Mouse (Mus musculus) ES-Bruce4 (cell line): ENCODE data around the gene Pex26. TPM values are rescaled to one million over a fixed set of nuclear protein-coding genes. Genes with fewer than 3 reads are reported as not detected.

Source experiments
- H3K27ac ChIP-seq: 2 replicates; pipeline ENCODE4 v1.5.1; 2012; ENCODE audit warnings: low read length, inconsistent platforms; ENCODE audit not compliant: insufficient read depth
- H3K27me3 ChIP-seq: 2 replicates; pipeline ENCODE4 v1.6.1; 2012; ENCODE audit warnings: mild to moderate bottlenecking, low read length, inconsistent platforms; ENCODE audit not compliant: control insufficient read depth, poor library complexity, insufficient read depth, severe bottlenecking
- H3K36me3 ChIP-seq: 2 replicates; pipeline ENCODE4 v1.6.1; 2012; ENCODE audit warnings: inconsistent platforms, mild to moderate bottlenecking, low read length, moderate library complexity; ENCODE audit not compliant: control insufficient read depth, poor library complexity, insufficient read depth, severe bottlenecking
- H3K4me1 ChIP-seq: one replicate; pipeline ENCODE4 v1.8.1; 2011; ENCODE audit warnings: low read length; ENCODE audit not compliant: control insufficient read depth, insufficient read depth
- H3K4me3 ChIP-seq: 2 replicates; pipeline ENCODE4 v1.5.1; 2011; ENCODE audit warnings: low read depth, mild to moderate bottlenecking, low read length
- H3K9ac ChIP-seq: 2 replicates; pipeline ENCODE4 v1.6.1; 2012; ENCODE audit warnings: low read depth, mild to moderate bottlenecking, inconsistent platforms; ENCODE audit not compliant: poor library complexity, severe bottlenecking
- H3K9me3 ChIP-seq: replicated peaks from 2 replicates; pipeline ENCODE4 v1.6.1; 2012; ENCODE audit warnings: mild to moderate bottlenecking, low read length, inconsistent platforms; ENCODE audit not compliant: control insufficient read depth, poor library complexity, insufficient read depth, severe bottlenecking
- CTCF ChIP-seq: IDR thresholded peaks from one replicate; pipeline ENCODE4 v1.8.1; 2011; ENCODE audit warnings: low read depth, low read length
- EP300 ChIP-seq: IDR thresholded peaks from 2 replicates; pipeline ENCODE4 v1.6.1; 2011; ENCODE audit warnings: low read depth, low read length; ENCODE audit not compliant: insufficient read depth
- POLR2A ChIP-seq: IDR thresholded peaks from one replicate; pipeline ENCODE4 v1.8.1; 2011; ENCODE audit warnings: low read length; ENCODE audit not compliant: insufficient read depth
- polyA plus RNA-seq: library from polyadenylated mRNA; stranded (reverse); fragments of >200 nt; gene quantifications from 2 replicates; pipeline ENCODE4 v1.2.4, GENCODE M21; 2011; ENCODE audit warnings: low read depth; ENCODE audit not compliant: missing spikeins, insufficient read depth, insufficient read length

Pex26 gene
- polyA plus RNA-seq, 1 experiment = 10.7 TPM

GRCm38 (mm10) chr6:121194956-121195731, 11.7 kb downstream of the Pex26 start:
- no peaks in the 10 kb centered on the region for H3K9me3 ChIP-seq
- H3K4me3 ChIP-seq = no peak overlapping the region
- peaks cover 6% of the 10 kb centered on the region for H3K4me1 ChIP-seq
- H3K9ac ChIP-seq = no peak overlapping the region
- H3K36me3 ChIP-seq = no peaks in the 10 kb centered on the region
- no peak for TF ChIP-seq EP300
- no peak for TF ChIP-seq CTCF
- no peak for TF ChIP-seq POLR2A
- no peak overlapping the region for H3K27ac ChIP-seq
- no peaks in the 10 kb centered on the region for H3K27me3 ChIP-seq

GRCm38 (mm10) chr6:121197807-121198365, 14.4 kb downstream of the Pex26 start:
- no peak overlapping the region for H3K9ac ChIP-seq
- no peaks in the 10 kb centered on the region for H3K36me3 ChIP-seq
- no peak overlapping the region for H3K27ac ChIP-seq
- TF ChIP-seq EP300 = no peak
- no peak for TF ChIP-seq POLR2A
- TF ChIP-seq CTCF = no peak
- no peaks in the 10 kb centered on the region for H3K9me3 ChIP-seq
- peaks cover 6% of the 10 kb centered on the region for H3K4me1 ChIP-seq
- H3K27me3 ChIP-seq = no peaks in the 10 kb centered on the region
- H3K4me3 ChIP-seq = no peak overlapping the region

GRCm38 (mm10) chr6:121200458-121200857, 17.0 kb downstream of the Pex26 start:
- no peak overlapping the region for H3K9ac ChIP-seq

GRCm38 (mm10) chr6:121202026-121202425, 18.6 kb downstream of the Pex26 start:
- no peak for TF ChIP-seq CTCF
- no peak for TF ChIP-seq POLR2A
- no peak for TF ChIP-seq EP300
- H3K9ac ChIP-seq = no peak overlapping the region
- H3K27me3 ChIP-seq = no peaks in the 10 kb centered on the region
- H3K4me1 ChIP-seq = no peaks in the 10 kb centered on the region
- no peaks in the 10 kb centered on the region for H3K36me3 ChIP-seq
- no peaks in the 10 kb centered on the region for H3K9me3 ChIP-seq
- no peak overlapping the region for H3K27ac ChIP-seq
- no peak overlapping the region for H3K4me3 ChIP-seq

More at GRCm38 (mm10) chr6:121200458-121200857, 17.0 kb downstream of the Pex26 start:
- TF ChIP-seq CTCF (no peak), POLR2A (no peak), EP300 (no peak)
- H3K27ac ChIP-seq = no peak overlapping the region
- peaks cover 1% of the 10 kb centered on the region for H3K4me1 ChIP-seq
- no peaks in the 10 kb centered on the region for H3K9me3 ChIP-seq
- H3K27me3 ChIP-seq = no peaks in the 10 kb centered on the region
- H3K4me3 ChIP-seq = no peak overlapping the region
- H3K36me3 ChIP-seq = no peaks in the 10 kb centered on the region

GRCm38 (mm10) chr6:121206481-121206880, 23.0 kb downstream of the Pex26 start:
- H3K4me3 ChIP-seq = no peak overlapping the region
- no peaks in the 10 kb centered on the region for H3K4me1 ChIP-seq
- no peaks in the 10 kb centered on the region for H3K36me3 ChIP-seq
- no peak overlapping the region for H3K9ac ChIP-seq
- H3K27ac ChIP-seq = no peak overlapping the region
- TF ChIP-seq CTCF (no peak), EP300 (no peak), POLR2A (no peak)
- H3K9me3 ChIP-seq = no peaks in the 10 kb centered on the region
- no peaks in the 10 kb centered on the region for H3K27me3 ChIP-seq

GRCm38 (mm10) chr6:121209584-121209983, 26.1 kb downstream of the Pex26 start:
- Histone ChIP-seq H3K36me3 (no peaks in the 10 kb centered on the region), H3K4me3 (no peak overlapping the region), H3K4me1 (peaks cover 4% of the 10 kb centered on the region), H3K9me3 (no peaks in the 10 kb centered on the region), H3K27me3 (no peaks in the 10 kb centered on the region), H3K9ac (no peak overlapping the region), H3K27ac (no peak overlapping the region)
- TF ChIP-seq POLR2A (no peak), EP300 (no peak), CTCF (no peak)
